ENCODE assay signal across 23 mouse cellular contexts in the genomic region with DNA sequence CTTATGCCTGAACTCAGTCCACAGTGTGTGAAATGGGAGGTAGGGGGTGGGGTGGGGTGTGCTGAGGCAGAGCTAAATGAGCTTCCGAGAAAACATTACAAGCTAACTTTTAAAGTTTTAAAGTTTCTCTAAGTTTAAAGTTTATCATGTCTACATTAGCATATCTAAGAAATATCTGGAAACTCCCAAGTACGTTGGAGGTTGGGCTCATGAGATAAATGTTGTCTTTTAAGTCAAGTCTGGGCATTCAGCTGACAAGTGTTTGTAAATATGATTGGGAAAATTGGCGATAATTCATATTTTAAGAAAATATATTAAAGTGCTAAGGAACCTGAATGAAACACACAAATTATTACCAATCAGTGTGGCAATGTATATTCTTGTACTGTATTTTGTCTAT.
A peak's percentile ranks its signal among the peaks of the same experiment; 100 is the strongest.
DNase-seq lines count a peak whose midpoint lies in the region; ATAC-seq and TF ChIP-seq lines count a peak whose summit lies in the region.
"Had no signal": no experiment of that assay in that cellular context is flagged by ENCODE, and none has a peak within 500 bp of the region (broad histone marks: within the 10 kb centered on the region; RNA-seq: fewer than 3 reads in every experiment).

No protein-coding gene starts in this region.

- peak; percentile 64 for DNase-seq in midbrain, embryonic 11.5 days (ENCODE audit: low spot score, missing footprints)
- DNase-seq in midbrain, embryonic 14.5 days = no peak
- DNase-seq in G1E (ENCODE audit: low spot score) (no peak), MEL (ENCODE audit: low read depth, low spot score) (no peak)
- no peak for DNase-seq in forebrain, embryonic 11.5 days (ENCODE audit: low spot score)
- DNase-seq in gastrocnemius, postnatal 10 days = no peak
- DNase-seq in spleen, postnatal 36 days (ENCODE audit: low spot score in 2 of 2) = no peak
- DNase-seq: adrenal gland, adult 2 months; adrenal gland, adult 8-10 months; adrenal gland, postnatal 10 days; adrenal gland, postnatal 14 days; adrenal gland, postnatal 25 days; adrenal gland, postnatal 36 days; B cell, adult 2 months; cerebellum, adult 11 months; cerebellum, adult 11-12 months; cerebellum, adult 18-20 months; cerebellum, adult 2 months had no signal

- H3K4me1 ChIP-seq in midbrain, embryonic 11.5 days (ENCODE audit: control insufficient read depth, insufficient read depth, low read length) = no peaks in the 10 kb centered on the region
- H3K4me1 ChIP-seq in midbrain, embryonic 14.5 days (ENCODE audit: control insufficient read depth, insufficient read depth, low read length) = no peaks in the 10 kb centered on the region
- H3K4me1 ChIP-seq in G1E (ENCODE audit: insufficient read depth, low read depth, low read length) (peaks cover 62% of the 10 kb centered on the region), MEL (ENCODE audit: control insufficient read depth in 1 of 2, insufficient read depth in 2 of 2, low read length in 2 of 2) (peaks cover 20 to 22% of the 10 kb centered on the region in 2 experiments)
- no peaks in the 10 kb centered on the region for H3K4me1 ChIP-seq in forebrain, embryonic 11.5 days (replicated peaks; ENCODE audit: control insufficient read depth, insufficient read depth, low read length)

- H3K27me3 ChIP-seq in midbrain, embryonic 11.5 days (ENCODE audit: control insufficient read depth, insufficient read depth, low read length) = no peaks in the 10 kb centered on the region
- no peaks in the 10 kb centered on the region for H3K27me3 ChIP-seq in midbrain, embryonic 14.5 days (ENCODE audit: control insufficient read depth, insufficient read depth, low read length)
- H3K27me3 ChIP-seq in G1E (ENCODE audit: insufficient read depth, low read length) = no peaks in the 10 kb centered on the region
- no peaks in the 10 kb centered on the region for H3K27me3 ChIP-seq in MEL (ENCODE audit: control insufficient read depth in 1 of 2, insufficient read depth in 2 of 2, low read length in 2 of 2)
- no peaks in the 10 kb centered on the region for H3K27me3 ChIP-seq in forebrain, embryonic 11.5 days (ENCODE audit: control insufficient read depth, insufficient read depth, low read length)
- H3K27me3 ChIP-seq: CH12.LX had no signal

- H3K36me3 ChIP-seq in midbrain, embryonic 11.5 days (ENCODE audit: control insufficient read depth, insufficient read depth, low read length) = no peaks in the 10 kb centered on the region
- H3K36me3 ChIP-seq in midbrain, embryonic 14.5 days (ENCODE audit: control insufficient read depth, insufficient read depth, low read length) = no peaks in the 10 kb centered on the region
- H3K36me3 ChIP-seq in G1E (replicated peaks) (peaks cover 12% of the 10 kb centered on the region), MEL (ENCODE audit: control insufficient read depth in 1 of 2, insufficient read depth in 2 of 2, low read length in 2 of 2) (peaks cover 0 to 18% of the 10 kb centered on the region in 2 experiments; a peak in 2 of 4 replicates)
- no peaks in the 10 kb centered on the region for H3K36me3 ChIP-seq in forebrain, embryonic 11.5 days (ENCODE audit: control insufficient read depth, insufficient read depth, low read length)

- H3K79me2 ChIP-seq in MEL (ENCODE audit: control insufficient read depth, insufficient read depth, low read length, poor library complexity) = no peaks in the 10 kb centered on the region

- no peak overlapping the region for H3K4me2 ChIP-seq in midbrain, embryonic 11.5 days
- no peak overlapping the region for H3K4me2 ChIP-seq in midbrain, embryonic 14.5 days (ENCODE audit: low read length)
- no peak overlapping the region for H3K4me2 ChIP-seq in forebrain, embryonic 11.5 days (ENCODE audit: low read depth, low read length, severe bottlenecking)

- 90% methylated on average over 3 of the region's 3 CpGs for WGBS in midbrain, embryonic 11.5 days
- 92% methylated on average over 3 of the region's 3 CpGs for WGBS in midbrain, embryonic 14.5 days
- WGBS in forebrain, embryonic 11.5 days = 83% methylated on average over 3 of the region's 3 CpGs

- no peak for TF ChIP-seq POLR2A in MEL (IDR thresholded peaks at IDR 0.05; ENCODE audit: control insufficient read depth in 1 of 2, insufficient read depth in 1 of 2, low read depth in 1 of 2, low read length in 2 of 2, poor library complexity in 1 of 2)

- no peaks in the 10 kb centered on the region for H3K9me3 ChIP-seq in midbrain, embryonic 11.5 days (ENCODE audit: control insufficient read depth, low read length)
- no peaks in the 10 kb centered on the region for H3K9me3 ChIP-seq in midbrain, embryonic 14.5 days (ENCODE audit: control insufficient read depth, low read length)
- no peaks in the 10 kb centered on the region for H3K9me3 ChIP-seq in G1E (replicated peaks)
- H3K9me3 ChIP-seq in MEL (replicated peaks; ENCODE audit: insufficient read depth, low read length) = no peaks in the 10 kb centered on the region
- H3K9me3 ChIP-seq in forebrain, embryonic 11.5 days (ENCODE audit: control insufficient read depth, low read length) = no peaks in the 10 kb centered on the region

- no peak for ATAC-seq in midbrain, embryonic 11.5 days (ENCODE audit: low FRiP score)
- no peak for ATAC-seq in midbrain, embryonic 14.5 days (ENCODE audit: low FRiP score, low TSS enrichment)
- peak; percentile 9 for ATAC-seq in G1E (ENCODE audit: extremely low read depth, insufficient number of reproducible peaks, low FRiP score, poor library complexity, severe bottlenecking)
- peak; percentile 44 for ATAC-seq in megakaryocyte-erythroid progenitor cell, adult 5-6 weeks (replicated peaks; ENCODE audit: low FRiP score, low TSS enrichment, poor library complexity, severe bottlenecking)
- ATAC-seq in forebrain, embryonic 11.5 days (replicated peaks; ENCODE audit: low FRiP score) = no peak
- ATAC-seq: activated CD4-positive, CD25-positive, alpha-beta regulatory T cell, adult 4 months; CD4-positive, CD25-positive, alpha-beta regulatory T cell, adult 4 months; Patski had no signal

- no peak overlapping the region for H3K9ac ChIP-seq in midbrain, embryonic 11.5 days (ENCODE audit: low read length)
- no peak overlapping the region for H3K9ac ChIP-seq in midbrain, embryonic 14.5 days (replicated peaks; ENCODE audit: low read length)
- H3K9ac ChIP-seq in MEL (ENCODE audit: control insufficient read depth, low read depth, low read length, poor library complexity, severe bottlenecking) = peak overlapping the region; percentile 33; the same call in 1 of the 2 replicates
- no peak overlapping the region for H3K9ac ChIP-seq in forebrain, embryonic 11.5 days (ENCODE audit: low read length)

- no peak overlapping the region for H3K27ac ChIP-seq in midbrain, embryonic 11.5 days (ENCODE audit: low read depth, low read length)
- no peak overlapping the region for H3K27ac ChIP-seq in midbrain, embryonic 14.5 days (replicated peaks; ENCODE audit: low read depth, low read length)
- peak overlapping the region; percentile 73 for H3K27ac ChIP-seq in MEL (ENCODE audit: control insufficient read depth, low read depth, low read length)
- H3K27ac ChIP-seq in forebrain, embryonic 11.5 days (ENCODE audit: low read depth, low read length) = no peak overlapping the region

- no peak overlapping the region for H3K4me3 ChIP-seq in midbrain, embryonic 11.5 days (ENCODE audit: low read depth, low read length)
- no peak overlapping the region for H3K4me3 ChIP-seq in midbrain, embryonic 14.5 days (replicated peaks; ENCODE audit: low read depth, low read length)
- H3K4me3 ChIP-seq in G1E (ENCODE audit: low read depth, low read length) (no peak overlapping the region; the same call in 1 of the 2 replicates), MEL (ENCODE audit: control insufficient read depth in 1 of 2, insufficient read depth in 1 of 2, low read depth in 2 of 2, low read length in 2 of 2) (peak overlapping the region in 1 of 2 experiments; percentile 38; a peak in 2 of 4 replicates)
- H3K4me3 ChIP-seq in forebrain, embryonic 11.5 days (ENCODE audit: low read depth, low read length) = no peak overlapping the region

- peak in 1 of 2 experiments; percentile 80; a peak in 3 of 4 replicates for TF ChIP-seq EP300 in MEL (IDR thresholded peaks at IDR 0.05; ENCODE audit: low read depth in 1 of 2, low read length in 2 of 2)

- no peak for TF ChIP-seq RAD21 in MEL (IDR thresholded peaks at IDR 0.05; ENCODE audit: low read depth, low read length)

- no peak for TF ChIP-seq CTCF in G1E (IDR thresholded peaks at IDR 0.05; ENCODE audit: low read depth, low read length)
- TF ChIP-seq CTCF in MEL (IDR thresholded peaks at IDR 0.05 in 2 of 3, conservative IDR thresholded peaks at IDR 0.05 in 1 of 3; ENCODE audit: control insufficient read depth in 1 of 3, insufficient read depth in 1 of 3, low read depth in 2 of 3, low read length in 3 of 3, poor library complexity in 1 of 3, severe bottlenecking in 1 of 3) = no peak

TF ChIP-seq in MEL, 35 proteins besides CTCF, POLR2A, EP300 and RAD21 (continues in another document):
- no peak for TF ChIP-seq MAZ (IDR thresholded peaks at IDR 0.05; ENCODE audit: low read depth, low read length)
- no peak for TF ChIP-seq GABPA (IDR thresholded peaks at IDR 0.05; ENCODE audit: low read depth, low read length)
- TF ChIP-seq MXI1 (IDR thresholded peaks at IDR 0.05; ENCODE audit: low read depth, low read length) = 0 out of 2 replicates have a peak, but pooled peaks have one; percentile 28
- no peak for TF ChIP-seq MAFK (IDR thresholded peaks at IDR 0.05; ENCODE audit: borderline replicate concordance, low read depth, low read length)
- TF ChIP-seq POLR2AphosphoS2 (IDR thresholded peaks at IDR 0.05; ENCODE audit: low read length) = no peak
- peak; percentile 68 for TF ChIP-seq TCF12 (IDR thresholded peaks at IDR 0.05; ENCODE audit: low read depth, low read length)
- no peak for TF ChIP-seq TAL1 (IDR thresholded peaks at IDR 0.05; ENCODE audit: low read length)
- no peak for TF ChIP-seq ZKSCAN1 (IDR thresholded peaks at IDR 0.05; ENCODE audit: low read depth, low read length)
- TF ChIP-seq HCFC1 (IDR thresholded peaks at IDR 0.05; ENCODE audit: low read depth, low read length) = 0 out of 2 replicates have a peak, but pooled peaks have one; percentile 16
- TF ChIP-seq KAT2A (conservative IDR thresholded peaks at IDR 0.05; ENCODE audit: low read depth, low read length) = no peak
- no peak for TF ChIP-seq ELF1 (IDR thresholded peaks at IDR 0.05; ENCODE audit: low read depth, low read length)
- TF ChIP-seq SIN3A (IDR thresholded peaks at IDR 0.05; ENCODE audit: low read length) = 0 out of 2 replicates have a peak, but pooled peaks have one; percentile 20
- TF ChIP-seq JUND (IDR thresholded peaks at IDR 0.05; ENCODE audit: low read depth, low read length) = no peak
- no peak for TF ChIP-seq RCOR1 (IDR thresholded peaks at IDR 0.05; ENCODE audit: low read depth, low read length)
- no peak for TF ChIP-seq E2F4 (IDR thresholded peaks at IDR 0.05; ENCODE audit: borderline replicate concordance, low read depth, low read length)
- no peak for TF ChIP-seq MYC (IDR thresholded peaks at IDR 0.05; ENCODE audit: low read depth, low read length)
- TF ChIP-seq UBTF (IDR thresholded peaks at IDR 0.05; ENCODE audit: borderline replicate concordance, insufficient read depth, low read depth, low read length) = no peak
- no peak for TF ChIP-seq USF2 (IDR thresholded peaks at IDR 0.05; ENCODE audit: borderline replicate concordance in 1 of 2, insufficient read depth in 1 of 2, low read depth in 1 of 2, low read length in 2 of 2)

Comparison
In these comparisons a context has a peak if more than half of its experiments do, and no peak if none do; other contexts are left out.
1. ATAC-seq: peak in G1E (single experiment) and megakaryocyte-erythroid progenitor cell, adult 5-6 weeks (single experiment); none in midbrain, embryonic 11.5 days (single experiment), midbrain, embryonic 14.5 days (single experiment) and forebrain, embryonic 11.5 days (single experiment).